Mouse (Mus musculus) adrenal gland, adult 8-10 months (tissue): ENCODE measurements around the gene Arpc5. TPM values are rescaled to one million over a fixed set of nuclear protein-coding genes. Genes with fewer than 3 reads are reported as not detected.

ENCODE experiments used
- DNase-seq: peaks from one replicate; pipeline ENCODE4 v3.0.0; 2022
- total RNA-seq, 4 experiments: library from RNA; stranded (reverse); gene quantifications; 2 replicates each; pipeline ENCODE4 v1.2.4; 2022

Arpc5 gene
- total RNA-seq, 4 experiments from 2014 or later = 83.9 to 107 (median 101) TPM

DNA sequence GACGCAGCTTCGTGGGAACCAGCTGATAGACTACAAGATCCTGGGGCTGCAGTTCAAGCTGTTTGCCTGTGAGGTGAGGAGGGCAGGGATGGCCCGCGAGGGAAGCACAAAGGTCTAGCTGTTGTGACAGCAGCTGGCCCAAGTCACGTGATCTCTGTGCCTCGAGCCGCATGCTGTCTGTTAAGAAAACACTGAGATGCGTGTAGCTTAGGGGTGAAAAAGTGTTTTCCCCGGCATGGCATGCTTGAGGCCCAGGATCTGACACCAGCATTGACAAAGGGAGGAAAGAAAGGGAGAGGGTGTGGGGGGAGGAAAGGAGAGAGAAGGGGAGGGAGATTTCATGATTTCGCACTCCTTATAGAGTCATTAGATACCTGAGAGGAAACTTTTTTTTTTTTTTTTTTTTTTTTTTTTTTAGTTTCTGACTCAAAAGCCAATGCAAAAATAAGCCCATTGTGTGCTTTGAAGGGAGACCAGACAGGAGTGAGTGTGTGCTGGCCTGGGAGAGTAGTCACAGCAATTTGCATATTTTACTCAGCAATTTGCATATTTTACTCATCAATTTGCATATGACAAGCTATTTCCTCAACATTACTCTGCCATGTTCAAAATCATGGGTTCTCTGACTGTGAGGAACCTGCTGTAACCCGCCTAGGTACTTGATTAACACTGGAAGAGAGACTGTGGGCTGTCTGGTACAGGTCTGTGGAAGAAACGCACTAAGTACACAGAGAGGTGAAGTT, 50.9 kb downstream of the Arpc5 start:
- no peak for DNase-seq

- no peak for DNase-seq
Observed at GRCm38 (mm10) chr1:152817794-152818193, 51.5 kb downstream of the Arpc5 start.

- no peak for DNase-seq
Observed at GRCm38 (mm10) chr1:152819558-152819957, 53.2 kb downstream of the Arpc5 start.

- no peak for DNase-seq
Observed at GRCm38 (mm10) chr1:152820911-152821695, 54.8 kb downstream of the Arpc5 start.

DNA sequence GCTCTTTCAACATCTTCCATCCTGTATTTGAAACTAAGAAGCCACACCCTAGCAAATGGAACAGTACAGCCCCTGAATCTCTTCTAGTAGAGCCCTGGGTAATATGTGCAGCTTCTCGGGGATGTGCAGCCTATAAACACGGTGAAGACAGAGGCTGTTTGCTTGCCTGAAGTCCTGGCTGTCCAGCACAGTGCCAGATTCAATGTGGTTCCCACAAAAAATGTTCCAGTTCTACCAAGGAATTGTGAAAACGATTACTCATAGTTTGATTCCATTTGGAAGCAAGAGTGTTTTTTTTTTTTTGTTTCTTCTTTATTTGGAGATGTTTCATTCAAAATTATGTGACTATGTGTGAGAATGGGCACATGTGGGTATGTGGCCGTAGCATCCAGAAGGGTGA, 55.4 kb downstream of the Arpc5 start:
- no peak for DNase-seq

- no peak for DNase-seq
Observed at GRCm38 (mm10) chr1:152824206-152824605, 57.9 kb downstream of the Arpc5 start.

Other genes starting within 250 kb of the Arpc5 start
- not detected for gene Apobec4, start 16.0 kb upstream of the Arpc5 start, total RNA-seq
- 10 to 100 TPM; 23.9 to 47.1 (median 32.6) TPM for gene Rgl1, start 191 bp upstream of the Arpc5 start, total RNA-seq
- gene Ncf2, start 33.7 kb downstream of the Arpc5 start, total RNA-seq = 1 to 10 TPM; 4.2 to 9.2 (median 8.3) TPM
- 10 to 100 TPM; 48.2 to 81.5 (median 69.6) TPM for gene Smg7, start 136.1 kb downstream of the Arpc5 start, total RNA-seq
- gene Nmnat2, start 188.5 kb downstream of the Arpc5 start, total RNA-seq = 1 to 10 TPM; 1.5 to 3.0 (median 2.2) TPM